Mouse (Mus musculus): Measurements from ENCODE around the gene Zfp78. TPM values are rescaled to one million over a fixed set of nuclear protein-coding genes. Genes with fewer than 3 reads are reported as not detected.

The Zfp78 gene
- 0.73 and 1.0 TPM in 2 replicates for polyA plus RNA-seq (2012; rRNA removed; ENCODE audit: low replicate concordance)

DNA sequence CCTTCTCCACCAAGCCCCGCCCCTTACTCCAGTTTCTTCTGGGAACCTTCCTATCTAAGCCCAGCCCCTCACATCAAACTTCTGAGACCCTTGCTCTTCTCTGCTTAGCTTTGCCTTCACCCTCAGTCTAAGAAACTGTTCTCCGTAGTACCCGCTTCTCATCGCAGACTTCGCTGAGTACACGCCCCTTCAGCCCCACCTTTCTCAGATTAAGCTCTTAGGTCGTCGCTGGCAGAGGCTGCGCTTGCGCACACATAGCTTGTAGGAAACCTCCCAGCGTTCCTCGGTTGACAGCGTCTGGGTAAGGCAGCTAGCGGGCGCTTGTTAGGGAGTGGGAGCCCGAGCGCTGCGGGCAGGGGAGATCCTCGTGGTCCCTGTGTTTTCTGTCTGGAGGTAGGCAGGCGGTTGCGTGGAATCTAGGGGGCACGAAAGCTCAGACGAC lies at the start of gene Zfp78:
TSS of gene Zfp78 (plus strand) at position 234 of the 442 bp plus-strand sequence.

DNA sequence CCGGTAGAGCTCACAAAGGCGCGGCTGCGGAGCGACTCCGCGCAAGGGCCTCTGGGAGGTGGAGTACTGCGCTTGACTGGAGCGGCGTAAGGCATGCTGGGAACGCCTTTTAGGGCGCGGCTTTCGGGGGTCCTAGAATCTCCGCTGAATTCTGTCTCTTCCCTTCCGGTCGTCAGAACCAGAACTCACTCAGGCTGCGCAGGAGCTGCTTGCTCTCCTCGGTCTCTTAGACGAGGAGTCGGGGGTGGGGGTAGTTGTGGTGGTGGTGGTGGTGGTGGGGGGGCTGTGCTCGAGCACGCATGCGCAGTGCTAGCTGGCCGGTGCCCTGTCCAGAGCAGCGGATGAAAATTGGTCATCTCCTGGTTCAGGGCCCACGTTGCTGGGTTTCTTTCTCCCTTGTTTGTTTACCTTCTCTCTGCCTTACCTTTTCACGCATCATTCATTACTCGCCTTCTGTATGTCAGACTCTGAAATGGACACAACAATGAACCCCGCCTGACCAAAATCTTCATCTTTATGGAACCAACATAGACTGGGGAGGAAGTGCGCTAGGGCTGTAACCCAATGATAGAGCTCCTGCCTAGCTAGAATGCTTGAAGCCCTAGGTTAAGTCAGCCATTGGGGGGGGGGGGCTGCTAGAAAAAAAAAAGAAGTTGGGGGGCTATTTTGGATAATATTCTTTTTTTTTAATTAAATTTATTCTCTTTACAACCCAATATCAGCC lies 31.7 kb upstream of the Zfp78 start, which contains the start of gene Zfp583:
TSS of gene Zfp583 (minus strand) at position 53 of the 724 bp plus-strand sequence.

DNA sequence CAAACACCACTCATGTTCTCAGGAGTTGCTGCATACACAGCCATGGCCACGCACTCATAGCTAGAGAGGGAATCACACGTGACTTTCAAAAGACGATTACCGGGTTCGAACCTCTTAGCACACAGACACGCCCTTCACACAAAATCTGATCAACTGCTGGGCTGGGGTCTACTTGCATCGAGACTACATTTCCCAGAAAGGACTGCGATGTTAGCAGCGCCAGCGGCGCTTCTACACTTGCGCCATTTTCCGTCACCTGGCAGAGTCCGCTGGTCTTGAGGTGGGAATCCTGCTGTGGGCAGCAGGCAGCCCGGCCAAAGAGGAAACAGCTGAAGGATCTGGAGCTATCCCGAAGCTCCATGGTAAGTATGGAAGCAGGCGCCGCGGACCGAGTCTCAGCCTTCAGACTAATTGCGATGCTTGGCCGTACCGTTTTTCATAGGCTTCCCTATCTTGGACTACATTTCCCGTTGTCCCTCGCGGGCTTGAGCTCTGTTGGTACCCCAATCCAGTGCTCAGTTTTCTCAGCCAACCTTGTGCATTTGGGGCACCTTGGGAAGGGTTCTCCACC lies 19.5 kb upstream of the Zfp78 start, which contains the start of gene Gm3854:
TSS of gene Gm3854 (plus strand) at position 259 of the 571 bp plus-strand sequence.

DNA sequence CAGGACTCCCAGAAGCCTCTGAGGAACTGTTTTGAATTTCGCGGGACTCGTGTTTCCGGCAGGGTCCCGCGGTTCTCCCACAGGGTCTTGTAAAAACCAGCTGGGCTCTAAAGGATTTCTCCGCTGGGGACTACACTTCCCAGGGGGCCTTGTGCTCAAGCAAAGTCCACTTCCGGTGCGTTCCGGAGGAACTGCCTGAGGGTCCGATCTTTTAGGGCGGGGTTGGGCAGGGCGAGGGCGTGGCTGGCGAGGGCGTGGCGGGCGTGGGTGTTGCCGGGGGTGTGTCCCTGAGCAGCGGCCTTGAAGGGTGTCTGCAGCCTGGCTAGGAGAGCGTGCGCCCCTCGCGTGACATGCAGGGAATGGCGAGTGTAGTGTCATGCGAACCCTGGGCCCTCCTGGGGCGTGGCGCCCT lies 20.0 kb downstream of the Zfp78 start, which contains the start of gene Zfp28:
TSS of gene Zfp28 (plus strand) at position 252 of the 412 bp plus-strand sequence.

DNA sequence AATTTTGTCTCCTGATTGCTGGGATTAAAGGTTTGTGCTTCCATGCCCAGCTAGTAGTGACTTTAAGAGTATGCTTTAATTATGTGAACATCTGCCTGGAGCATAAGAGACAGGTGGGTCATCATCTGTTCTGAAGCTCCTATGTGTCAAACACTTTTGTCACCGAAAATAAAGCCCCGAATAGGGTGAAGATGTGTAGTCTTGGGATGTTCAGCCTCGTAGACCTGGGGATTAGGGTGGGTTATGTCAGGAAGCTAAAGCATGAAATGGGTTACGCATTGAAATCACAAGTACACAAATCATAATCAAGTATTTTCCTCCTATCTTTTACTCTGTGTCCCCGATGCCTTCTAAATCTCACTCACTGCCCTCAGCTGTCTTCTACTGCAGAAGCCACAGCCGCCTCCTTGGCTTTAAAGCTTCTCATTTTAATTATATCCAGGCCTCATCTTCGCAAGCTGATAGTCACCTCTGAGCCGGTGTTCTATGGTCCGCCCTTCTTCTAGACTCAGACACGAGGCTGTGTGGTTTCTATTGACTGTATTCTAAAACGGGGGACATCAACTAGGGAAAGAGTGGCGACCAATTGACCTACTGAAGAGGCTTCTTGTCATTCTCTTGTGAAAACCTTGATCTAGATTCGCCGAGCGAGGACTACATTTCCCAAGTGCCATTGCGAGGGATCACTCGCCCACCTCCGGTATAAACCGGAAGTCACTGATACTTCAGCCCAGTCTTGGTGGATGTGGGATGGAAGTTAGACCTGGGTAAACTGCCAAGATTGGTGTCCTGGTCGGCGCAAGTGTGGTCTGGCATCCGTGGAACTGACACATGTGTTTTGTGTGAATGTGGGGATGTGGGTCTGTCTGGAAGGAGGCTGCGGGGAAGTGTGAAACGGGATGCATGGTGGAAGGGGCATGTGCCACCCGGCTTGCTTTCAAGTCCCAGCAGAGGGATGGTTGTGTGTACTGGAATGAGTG lies 35.2 kb downstream of the Zfp78 start, which contains the start of gene Smim17:
TSS of gene Smim17 (plus strand) at position 720 of the 980 bp plus-strand sequence.

DNA sequence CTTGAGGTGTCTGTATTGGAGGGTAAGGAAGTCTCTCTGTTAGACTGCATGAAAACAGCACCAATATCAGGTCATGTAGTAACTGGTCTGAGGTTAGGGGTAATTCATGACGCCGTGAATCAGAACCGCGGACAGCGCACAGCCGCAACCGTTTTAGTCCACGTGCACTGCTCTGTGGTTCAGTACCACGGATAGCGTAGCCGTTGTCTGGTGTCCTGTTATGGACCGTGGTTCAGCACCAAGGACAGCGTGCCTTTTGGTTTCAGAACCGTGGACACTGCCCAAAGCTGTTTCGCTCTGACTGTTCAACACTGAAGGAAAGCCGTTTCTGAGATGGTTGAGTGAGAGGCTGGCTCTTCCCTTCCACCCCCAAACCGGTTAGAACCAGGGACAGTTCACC lies 47.0 kb downstream of the Zfp78 start, which contains the start of gene Gm20715:
TSS of gene Gm20715 (plus strand) at position 235 of the 400 bp plus-strand sequence.

Other genes with a start within 250 kb of the Zfp78 start
- 36.6 and 43.9 TPM in 2 replicates for gene Zfp787, start 207.3 kb upstream of the Zfp78 start, polyA plus RNA-seq (2012; rRNA removed; ENCODE audit: low replicate concordance)
- 13.4 and 35.9 TPM in 2 replicates for gene Zfp444, start 191.1 kb upstream of the Zfp78 start, polyA plus RNA-seq (2012; rRNA removed; ENCODE audit: low replicate concordance)
- gene Galp, start 166.2 kb upstream of the Zfp78 start, polyA plus RNA-seq (2012; rRNA removed; ENCODE audit: low replicate concordance): not detected in 2 replicates
- gene Zscan5b, start 141.0 kb upstream of the Zfp78 start, polyA plus RNA-seq (2012; rRNA removed; ENCODE audit: low replicate concordance): not detected in 2 replicates
- 0.46 and 1.5 TPM in 2 replicates for gene Epp13, start 110.6 kb upstream of the Zfp78 start, polyA plus RNA-seq (2012; rRNA removed; ENCODE audit: low replicate concordance)
- 1.6 and 1.8 TPM in 2 replicates for gene Zfp667, start 76.7 kb upstream of the Zfp78 start, polyA plus RNA-seq (2012; rRNA removed; ENCODE audit: low replicate concordance)
- 1.0 and 1.2 TPM in 2 replicates for gene Zfp583, start 32.0 kb upstream of the Zfp78 start, polyA plus RNA-seq (2012; rRNA removed; ENCODE audit: low replicate concordance)
- gene Gm3854, start 19.5 kb upstream of the Zfp78 start, polyA plus RNA-seq (2012; rRNA removed; ENCODE audit: low replicate concordance): 0.09 and 0.27 TPM in 2 replicates
- 4.2 and 5.3 TPM in 2 replicates for gene Zfp28, start 20.0 kb downstream of the Zfp78 start, polyA plus RNA-seq (2012; rRNA removed; ENCODE audit: low replicate concordance)
- gene Smim17, start 35.4 kb downstream of the Zfp78 start, polyA plus RNA-seq (2012; rRNA removed; ENCODE audit: low replicate concordance): not detected in 2 replicates
- not detected in 2 replicates for gene Gm20715, start 47.0 kb downstream of the Zfp78 start, polyA plus RNA-seq (2012; rRNA removed; ENCODE audit: low replicate concordance)
- 0.07 TPM in 1 of 2 replicates, not detected in the other for gene Olfr1344, start 75.4 kb downstream of the Zfp78 start, polyA plus RNA-seq (2012; rRNA removed; ENCODE audit: low replicate concordance)
- gene Olfr1336, start 92.9 kb downstream of the Zfp78 start, polyA plus RNA-seq (2012; rRNA removed; ENCODE audit: low replicate concordance): not detected in 2 replicates
- gene Olfr1346, start 103.8 kb downstream of the Zfp78 start, polyA plus RNA-seq (2012; rRNA removed; ENCODE audit: low replicate concordance): not detected in 2 replicates
- 0.12 TPM in 1 of 2 replicates, not detected in the other for gene Olfr5, start 123.7 kb downstream of the Zfp78 start, polyA plus RNA-seq (2012; rRNA removed; ENCODE audit: low replicate concordance)
- gene Olfr1347, start 136.5 kb downstream of the Zfp78 start, polyA plus RNA-seq (2012; rRNA removed; ENCODE audit: low replicate concordance): not detected in 2 replicates
- not detected in 2 replicates for gene Olfr1348, start 145.5 kb downstream of the Zfp78 start, polyA plus RNA-seq (2012; rRNA removed; ENCODE audit: low replicate concordance)
- gene Olfr1349, start 159.7 kb downstream of the Zfp78 start, polyA plus RNA-seq (2012; rRNA removed; ENCODE audit: low replicate concordance): not detected in 2 replicates
- gene Olfr1350, start 201.6 kb downstream of the Zfp78 start, polyA plus RNA-seq (2012; rRNA removed; ENCODE audit: low replicate concordance): not detected in 2 replicates